Mouse (Mus musculus) heart, adult 2 months (tissue): ENCODE measurements around the gene Slc17a5. TPM values are rescaled to one million over a fixed set of nuclear protein-coding genes. Genes with fewer than 3 reads are reported as not detected.

ENCODE experiments used
- DNase-seq, 2 experiments: peaks; one replicate each; pipeline ENCODE4 v3.0.0; 2021
- H3K27ac ChIP-seq: fragments of 200-600 bp; 2 replicates; pipeline ENCODE4 v1.8.1; 2022
- H3K27me3 ChIP-seq: fragments of 200-500 bp; 2 replicates; pipeline ENCODE4 v1.6.1; 2012; ENCODE audit warnings: mild to moderate bottlenecking, low read length, inconsistent platforms, mixed read lengths; ENCODE audit not compliant: control insufficient read depth, insufficient read depth
- H3K36me3 ChIP-seq: fragments of 200-500 bp; 2 replicates; pipeline ENCODE4 v1.6.1; 2012; ENCODE audit warnings: low read length, inconsistent platforms; ENCODE audit not compliant: control insufficient read depth, insufficient read depth
- H3K4me1 ChIP-seq: fragments of 200-500 bp; 2 replicates; pipeline ENCODE4 v1.6.1; 2011; ENCODE audit warnings: low read length; ENCODE audit not compliant: control insufficient read depth, insufficient read depth
- H3K4me3 ChIP-seq: fragments of 200-600 bp; 2 replicates; pipeline ENCODE4 v1.8.1; 2022
- H3K79me2 ChIP-seq: fragments of 200-500 bp; replicated peaks from 2 replicates; pipeline ENCODE4 v1.6.1; 2012; ENCODE audit warnings: mild to moderate bottlenecking, inconsistent platforms, low read length, moderate library complexity, mixed read lengths; ENCODE audit not compliant: control insufficient read depth, insufficient read depth
- H3K9ac ChIP-seq: fragments of 200-500 bp; 2 replicates; pipeline ENCODE4 v1.6.1; 2012; ENCODE audit warnings: low read depth, mild to moderate bottlenecking, control low read depth, inconsistent platforms, low read length, mixed read lengths
- CTCF ChIP-seq: fragments of 200-600 bp; IDR thresholded peaks from 2 replicates; pipeline ENCODE4 v1.8.1; 2022; ENCODE audit warnings: antibody characterized with exemption, mild to moderate bottlenecking, moderate library complexity
- EP300 ChIP-seq: fragments of 200-500 bp; IDR thresholded peaks from 2 replicates; pipeline ENCODE4 v1.6.1; 2011; ENCODE audit warnings: low read depth, low read length, control low read depth; ENCODE audit not compliant: insufficient read depth
- POLR2A ChIP-seq: fragments of 200-500 bp; IDR thresholded peaks from 2 replicates; pipeline ENCODE4 v1.6.1; 2011; ENCODE audit warnings: mild to moderate bottlenecking, low read depth, low read length, control low read depth; ENCODE audit not compliant: insufficient read depth
- WGBS: fragments of 180-500 bp; shearing (Covaris S2); methylation state at CpG from one replicate; pipeline ENCODE4 v1.1.7; 2018; 5-methylcytosine and 5-hydroxymethylcytosine counted together
- intact Hi-C: fragments of 180-260 bp; cut with DNase I; formaldehyde crosslinking; loops from one replicate; pipeline ENCODE4 v1.15.1; 2025
- polyA plus RNA-seq: library from polyadenylated mRNA; depleted of rRNA; stranded (reverse); fragments of >200 nt; gene quantifications from 2 replicates; pipeline ENCODE4 v1.2.3, GENCODE M21; 2012
- total RNA-seq, 2 experiments: library from RNA; stranded (reverse); gene quantifications; 2 replicates each; pipeline ENCODE4 v1.2.3; 2021

Slc17a5 gene
- total and polyA plus RNA-seq, 3 experiments, result 3.8 to 5.1 (median 4.9) TPM

- Histone ChIP-seq H3K4me3 (no peak overlapping the region), H3K9ac (no peak overlapping the region), H3K27ac (no peak overlapping the region), H3K79me2 (no peaks in the 10 kb centered on the region), H3K36me3 (no peaks in the 10 kb centered on the region), H3K27me3 (no peaks in the 10 kb centered on the region), H3K4me1 (no peaks in the 10 kb centered on the region)
- no peak for DNase-seq
- no peak for TF ChIP-seq POLR2A
- no peak for TF ChIP-seq CTCF
- TF ChIP-seq EP300, result no peak
- WGBS, result 83% methylated on average over 18 of the region's 18 CpGs
- intact Hi-C loops, result loop anchor here (2.0 kb wide), 1 partner anchor 35 kb away; no protein-coding TSS in a partner anchor
Observed at GRCm38 (mm10) chr9:78595769-78596555, 8.1 kb upstream of the Slc17a5 start.

DNA sequence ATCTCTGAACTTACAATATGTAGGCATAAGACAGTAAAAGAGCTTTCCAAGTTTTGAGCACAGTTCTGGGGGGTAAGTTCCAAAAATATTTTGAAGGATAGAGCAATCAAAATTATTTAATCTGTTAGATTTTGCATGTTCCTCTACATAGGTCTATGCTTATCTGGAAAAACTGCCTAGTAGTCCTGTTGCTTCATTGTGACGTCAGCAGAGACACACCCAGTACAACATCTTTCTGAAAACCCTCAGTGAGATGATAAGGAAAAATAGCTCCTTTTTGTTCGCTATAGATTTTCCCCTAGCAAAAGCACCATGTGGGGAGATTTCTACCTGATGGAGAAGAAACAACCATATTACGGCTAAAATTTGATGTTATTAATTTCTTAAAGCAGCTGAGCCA, 7.4 kb upstream of the Slc17a5 start:
- Histone ChIP-seq H3K4me3 (no peak overlapping the region), H3K27me3 (no peaks in the 10 kb centered on the region), H3K27ac (no peak overlapping the region), H3K79me2 (no peaks in the 10 kb centered on the region), H3K9ac (no peak overlapping the region), H3K36me3 (no peaks in the 10 kb centered on the region), H3K4me1 (no peaks in the 10 kb centered on the region)
- TF ChIP-seq CTCF (no peak), POLR2A (no peak), EP300 (no peak)
- intact Hi-C loops, result no loop called here
- WGBS, result 69% methylated on average over 3 of the region's 3 CpGs
- DNase-seq, result no peak

- 93% methylated on average over 2 of the region's 2 CpGs for WGBS
- Histone ChIP-seq H3K27me3 (no peaks in the 10 kb centered on the region), H3K9ac (no peak overlapping the region), H3K79me2 (no peaks in the 10 kb centered on the region), H3K4me1 (no peaks in the 10 kb centered on the region), H3K4me3 (no peak overlapping the region), H3K36me3 (no peaks in the 10 kb centered on the region), H3K27ac (no peak overlapping the region)
- DNase-seq, result no peak
- TF ChIP-seq EP300, result no peak
- no peak for TF ChIP-seq POLR2A
- TF ChIP-seq CTCF, result no peak
- intact Hi-C loops, result no loop called here
Observed at GRCm38 (mm10) chr9:78590471-78590870, 2.6 kb upstream of the Slc17a5 start.

DNA sequence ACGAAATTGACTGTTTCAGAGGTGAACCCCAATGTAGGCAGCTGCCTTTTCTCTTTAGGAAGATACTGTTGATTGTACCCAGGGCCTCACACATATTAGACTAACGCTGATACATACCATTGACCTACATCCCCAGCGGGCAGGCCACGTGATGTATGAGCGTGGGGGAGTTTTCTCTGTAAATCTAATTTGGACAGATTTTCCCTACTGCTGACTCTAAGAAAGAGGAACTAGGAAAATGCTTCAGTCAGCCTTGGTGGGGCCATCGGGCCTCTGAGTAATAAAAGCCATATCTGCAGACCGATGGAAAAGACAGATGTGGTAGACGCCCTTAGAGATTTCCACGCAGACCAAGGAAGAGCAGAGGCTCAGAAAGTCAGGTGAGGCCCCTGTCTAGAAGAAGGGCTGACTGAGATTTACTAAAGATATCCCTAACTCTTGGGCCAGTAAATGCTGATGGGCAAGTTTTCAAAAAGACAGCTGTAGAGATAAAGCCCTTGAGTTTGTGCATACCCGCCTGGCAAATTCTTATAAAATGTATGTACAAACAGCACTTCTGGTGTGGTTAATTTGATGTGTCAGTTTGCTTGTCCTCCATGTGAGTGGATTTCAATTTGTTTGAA, 681 bp upstream of the Slc17a5 start:
- H3K27ac ChIP-seq, result peak overlapping the region; percentile 64
- intact Hi-C loops, result no loop called here
- peak; percentile 32 to 64 for DNase-seq
- H3K79me2 ChIP-seq, result no peaks in the 10 kb centered on the region
- H3K4me3 ChIP-seq, result peak overlapping the region; percentile 57
- H3K4me1 ChIP-seq, result no peaks in the 10 kb centered on the region
- no peak for TF ChIP-seq POLR2A
- TF ChIP-seq CTCF, result no peak
- no peak for TF ChIP-seq EP300
- no peaks in the 10 kb centered on the region for H3K36me3 ChIP-seq
- WGBS, result 36% methylated on average over 10 of the region's 10 CpGs
- H3K9ac ChIP-seq, result no peak overlapping the region
- no peaks in the 10 kb centered on the region for H3K27me3 ChIP-seq

GRCm38 (mm10) chr9:78587218-78587883, 490 bp downstream of the Slc17a5 start:
- Histone ChIP-seq H3K27me3 (no peaks in the 10 kb centered on the region), H3K79me2 (no peaks in the 10 kb centered on the region), H3K4me3 (peak overlapping the region; percentile 57), H3K27ac (peak overlapping the region; percentile 61), H3K36me3 (no peaks in the 10 kb centered on the region), H3K9ac (peak overlapping the region; percentile 79), H3K4me1 (no peaks in the 10 kb centered on the region)
- intact Hi-C loops, result no loop called here
- no peak for TF ChIP-seq EP300
- TF ChIP-seq POLR2A, result no peak
- TF ChIP-seq CTCF, result peak; percentile 31
- no peak for DNase-seq
- WGBS, result 1% methylated on average over 31 of the region's 31 CpGs
